Mouse (Mus musculus): ENCODE data around the gene Plekhg4.

Plekhg4 gene

GRCm38 (mm10) chr8:105403467-105403866, 30.4 kb downstream of the Plekhg4 start:
- in situ Hi-C loops (cut with MboI, MseI) = no loop called here

GRCm38 (mm10) chr8:105404496-105404895, 31.4 kb downstream of the Plekhg4 start:
- in situ Hi-C loops (cut with MboI, MseI) = no loop called here

- in situ Hi-C loops (cut with MboI, MseI) = no loop called here
These were observed 33.3 kb downstream of the Plekhg4 start for GRCm38 (mm10) chr8:105406416-105406815.

GRCm38 (mm10) chr8:105408331-105408730, 35.3 kb downstream of the Plekhg4 start:
- in situ Hi-C loops (cut with MboI, MseI) = no loop called here

DNA sequence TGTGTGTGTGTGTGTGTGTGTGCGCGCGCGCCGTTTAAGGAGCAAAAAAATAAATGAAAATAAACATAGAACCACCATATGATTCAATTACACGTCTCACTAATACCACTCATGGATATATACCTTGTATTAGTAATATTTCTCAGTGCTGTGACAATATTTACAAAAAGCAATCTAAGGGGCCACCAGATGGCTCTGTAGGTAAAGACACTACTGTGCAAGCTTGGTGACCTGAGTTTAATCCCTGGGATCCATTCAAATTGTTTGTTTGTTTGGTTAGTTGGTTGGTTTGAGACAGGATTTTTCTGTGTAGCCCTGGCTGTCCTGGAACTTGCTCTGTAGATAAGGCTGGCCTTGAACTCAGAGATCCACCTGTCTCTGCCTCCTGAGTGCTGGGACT, 36.9 kb downstream of the Plekhg4 start:
- in situ Hi-C loops (cut with MboI, MseI) = no loop called here

DNA sequence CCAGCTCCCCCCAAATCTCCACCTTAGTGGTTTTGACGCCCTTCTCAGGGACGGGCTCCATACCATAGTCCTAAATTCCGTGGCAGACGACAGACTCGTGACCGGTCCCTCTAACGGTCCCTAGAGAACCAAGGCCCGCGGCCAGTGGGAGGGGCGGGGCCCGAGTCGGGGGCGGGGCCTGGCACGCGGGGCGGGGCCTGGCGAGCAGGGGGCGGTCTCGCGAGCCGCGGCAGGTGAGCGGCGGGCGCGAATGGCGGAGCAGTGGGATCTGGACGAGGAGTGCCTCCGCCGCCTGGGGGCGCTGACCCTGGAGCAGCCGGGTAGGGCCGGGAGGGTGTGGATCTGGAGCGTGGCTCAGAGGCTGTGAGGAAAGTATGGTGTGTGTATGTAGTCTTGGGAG, 40.3 kb downstream of the Plekhg4 start, which contains the start of the genes Kctd19 and Lrrc36:
Gene Kctd19, minus strand, starts transcription at position 112 of the 400 bp plus-strand sequence.
Gene Lrrc36, plus strand, starts transcription at position 181 of the 400 bp plus-strand sequence.
- in situ Hi-C loops (cut with MboI, MseI) = no loop called here

GRCm38 (mm10) chr8:105418992-105419391, 45.9 kb downstream of the Plekhg4 start:
- in situ Hi-C loops (cut with MboI, MseI) = no loop called here

DNA sequence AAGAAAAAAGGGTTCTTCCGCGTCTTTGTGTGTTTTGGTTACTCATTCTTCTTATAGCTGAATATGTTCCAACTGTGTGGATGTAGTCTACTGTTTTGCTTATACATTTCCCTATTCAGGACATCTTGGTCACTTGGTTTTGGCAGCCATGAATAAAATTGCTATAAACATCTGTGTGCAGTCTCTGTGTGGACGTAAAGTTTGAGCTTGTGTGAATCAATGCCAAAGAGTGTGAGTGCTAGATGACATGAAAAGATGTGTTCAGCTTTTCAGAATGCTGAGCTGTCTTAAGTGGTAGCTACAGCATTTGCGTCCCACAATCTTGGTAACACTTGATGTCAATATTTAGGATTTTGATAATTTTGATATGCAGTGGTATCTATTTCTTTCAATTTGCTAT, 46.7 kb downstream of the Plekhg4 start:
- in situ Hi-C loops (cut with MboI, MseI) = no loop called here

- in situ Hi-C loops (cut with MboI, MseI) = no loop called here
These were observed 48.9 kb downstream of the Plekhg4 start for GRCm38 (mm10) chr8:105422006-105422405.

- in situ Hi-C loops (cut with MboI, MseI) = no loop called here
These were observed 53.8 kb downstream of the Plekhg4 start for GRCm38 (mm10) chr8:105426878-105427277.

- in situ Hi-C loops (cut with MboI, MseI) = no loop called here
These were observed 58.9 kb downstream of the Plekhg4 start for GRCm38 (mm10) chr8:105431743-105432515.

All from T-helper 1 cell (primary cell).